Comparison of ENCODE assay signal across 10 mouse cellular contexts in genomic region chr4:98758012-98758821, GRCm38 (mm10). TPM values are rescaled to one million over a fixed set of nuclear protein-coding genes. Genes with fewer than 3 reads are reported as not detected.
DNase-seq lines count a peak whose midpoint lies in the region; ATAC-seq and TF ChIP-seq lines count a peak whose summit lies in the region.
"Had no signal": no experiment of that assay in that cellular context is flagged by ENCODE, and none has a peak within 500 bp of the region (broad histone marks: within the 10 kb centered on the region; RNA-seq: fewer than 3 reads in every experiment).

No protein-coding gene starts in this region.

- peaks cover 11% of the 10 kb centered on the region; the same call in 1 of the 2 replicates for H3K4me1 ChIP-seq in heart, embryonic 10.5 days
- H3K4me1 ChIP-seq in forebrain, postnatal 0 days (ENCODE audit: insufficient read depth) = no peaks in the 10 kb centered on the region

- H3K9ac ChIP-seq in forebrain, postnatal 0 days = no peak overlapping the region

- no peaks in the 10 kb centered on the region for H3K36me3 ChIP-seq in heart, embryonic 10.5 days
- H3K36me3 ChIP-seq in forebrain, postnatal 0 days (ENCODE audit: insufficient read depth) = no peaks in the 10 kb centered on the region

- TF ChIP-seq CTCF in forebrain, postnatal 0 days (IDR thresholded peaks at IDR 0.05; ENCODE audit: low read depth) = no peak

- no peak overlapping the region for H3K4me3 ChIP-seq in heart, embryonic 10.5 days
- no peak overlapping the region for H3K4me3 ChIP-seq in forebrain, postnatal 0 days (ENCODE audit: low read depth, low read length)

- WGBS in heart, embryonic 10.5 days = 53% methylated on average over 4 of the region's 4 CpGs
- 37% methylated on average over 4 of the region's 4 CpGs for whole genome bisulfite sequencing in forebrain, postnatal 0 days

- peak overlapping the region; percentile 77 for H3K27ac ChIP-seq in heart, embryonic 10.5 days
- H3K27ac ChIP-seq in forebrain, postnatal 0 days (ENCODE audit: low read depth, low read length) = no peak overlapping the region

- no peaks in the 10 kb centered on the region for H3K9me3 ChIP-seq in heart, embryonic 10.5 days
- H3K9me3 ChIP-seq in forebrain, postnatal 0 days (ENCODE audit: low read length) = no peaks in the 10 kb centered on the region

- DNase-seq in heart, embryonic 10.5 days (ENCODE audit: low spot score) = peak; percentile 74
- DNase-seq in heart, adult 8-10 months (ENCODE audit: low spot score) = no peak
- DNase-seq in brain, adult 2 months (ENCODE audit: low read depth, low spot score) = peak; percentile 61
- peak; percentile 42 for DNase-seq in forebrain, postnatal 0 days
- peak; percentile 27 for DNase-seq in lung, postnatal 36 days
- DNase-seq in adipocyte (ENCODE audit: low spot score) = no peak
- no peak for DNase-seq in thymus, adult 18-20 months
- no peak for DNase-seq in gastrocnemius, postnatal 4 days (ENCODE audit: low spot score in 2 of 2)

- no peak overlapping the region for H3K4me2 ChIP-seq in forebrain, postnatal 0 days (ENCODE audit: low read depth)

- H3K27me3 ChIP-seq in heart, embryonic 10.5 days (ENCODE audit: insufficient read depth, poor library complexity, severe bottlenecking) = no peaks in the 10 kb centered on the region
- no peaks in the 10 kb centered on the region for H3K27me3 ChIP-seq in forebrain, postnatal 0 days (ENCODE audit: insufficient read depth, low read length)

- ATAC-seq in forebrain, postnatal 0 days = peak; percentile 66

RNA-seq across cellular contexts. Expression of gene L1td1, which starts 31.7 kb away (rescaled TPM):
- polyA plus RNA-seq in heart, embryonic 10.5 days (2016; fragmentation: Nextera tagmentation; extraction: Ambion mirVana) = 0.14 and 0.30 TPM in 2 replicates
- not detected for total RNA-seq in heart, adult 8-10 months (2022)
- not detected in 2 replicates for total RNA-seq in forebrain, postnatal 0 days (2014; rRNA removed)
- polyA plus RNA-seq in forebrain, postnatal 0 days (2015; fragmentation: Nextera tagmentation; extraction: Ambion mirVana) = 0.05 TPM in 1 of 2 replicates, not detected in the other
- total RNA-seq in gastrocnemius, postnatal 4 days (2021) = not detected
- total RNA-seq: hematopoietic stem cell, adult 5-6 weeks; monocyte, adult 5-6 weeks had no signal

RNA-seq across cellular contexts. Expression of gene Kank4, which starts 59.1 kb away (rescaled TPM):
- polyA plus RNA-seq in heart, embryonic 10.5 days (2016; fragmentation: Nextera tagmentation; extraction: Ambion mirVana) = 0.34 and 0.60 TPM in 2 replicates
- total RNA-seq in heart, adult 8-10 months (2022) = 1 to 10 TPM in 1 of 4 experiments, under 1 TPM in 3; 0.68 to 1.1 (median 0.84) TPM
- total RNA-seq in forebrain, postnatal 0 days (2014; rRNA removed) = 1.5 and 1.9 TPM in 2 replicates
- polyA plus RNA-seq in forebrain, postnatal 0 days (2015; fragmentation: Nextera tagmentation; extraction: Ambion mirVana) = 0.17 and 0.20 TPM in 2 replicates
- total RNA-seq in gastrocnemius, postnatal 4 days (2021) = 1 to 10 TPM; 7.0 to 7.7 TPM
- total RNA-seq: hematopoietic stem cell, adult 5-6 weeks; monocyte, adult 5-6 weeks had no signal

Comparison
In these comparisons a context has a peak if more than half of its experiments do, and no peak if none do; other contexts are left out.
1. DNase-seq: peak in heart, embryonic 10.5 days (single experiment), brain, adult 2 months (single experiment), forebrain, postnatal 0 days (single experiment) and lung, postnatal 36 days (single experiment); none in heart, adult 8-10 months (single experiment), adipocyte (single experiment), thymus, adult 18-20 months (0 of 2) and gastrocnemius, postnatal 4 days (0 of 2).